Mouse (Mus musculus) megakaryocyte-erythroid progenitor cell, adult 5-6 weeks (primary cell): ENCODE measurements around the gene P2ry6. TPM values are rescaled to one million over a fixed set of nuclear protein-coding genes. Genes with fewer than 3 reads are reported as not detected.

Experiments
- ATAC-seq: replicated peaks from 2 replicates; pipeline ENCODE4 v1.8.0; 2016; ENCODE audit warnings: mild to moderate bottlenecking, inconsistent platforms; ENCODE audit not compliant: severe bottlenecking, poor library complexity, low FRiP score, low TSS enrichment
- total RNA-seq, 2 experiments: library from RNA; stranded (forward) in 1 of 2; stranded (reverse) in 1 of 2; fragments of 200-1000, 215-1000 nt in 1 of 2; fragments of >200 nt in 1 of 2; fragmentation: Nextera tagmentation in 1 of 2; gene quantifications; 2 replicates each; pipeline ENCODE4 v1.2.3; 2014 to 2017

Gene P2ry6
- total RNA-seq, 2 experiments from 2014 or later, result not detected

DNA sequence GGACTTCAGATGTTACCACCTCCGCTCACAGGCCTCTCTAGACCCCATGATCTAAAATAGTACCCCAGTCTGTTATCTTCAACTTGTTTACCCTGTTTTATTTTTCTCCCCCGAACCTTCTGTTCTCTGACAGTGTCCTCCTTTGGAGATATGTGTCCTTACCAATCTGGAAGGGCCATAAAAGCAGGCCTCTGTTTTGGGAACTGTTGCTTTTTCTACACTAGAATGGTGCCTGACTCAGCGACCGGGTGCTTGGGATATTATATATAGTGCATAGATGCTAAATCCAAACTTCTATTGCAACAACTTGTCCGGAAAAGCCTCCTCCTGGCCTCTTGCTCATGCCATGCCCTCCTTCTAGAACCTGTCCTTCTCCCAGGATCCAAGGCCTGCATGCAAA is 50.2 kb downstream of the P2ry6 start:
- ATAC-seq, result no peak

DNA sequence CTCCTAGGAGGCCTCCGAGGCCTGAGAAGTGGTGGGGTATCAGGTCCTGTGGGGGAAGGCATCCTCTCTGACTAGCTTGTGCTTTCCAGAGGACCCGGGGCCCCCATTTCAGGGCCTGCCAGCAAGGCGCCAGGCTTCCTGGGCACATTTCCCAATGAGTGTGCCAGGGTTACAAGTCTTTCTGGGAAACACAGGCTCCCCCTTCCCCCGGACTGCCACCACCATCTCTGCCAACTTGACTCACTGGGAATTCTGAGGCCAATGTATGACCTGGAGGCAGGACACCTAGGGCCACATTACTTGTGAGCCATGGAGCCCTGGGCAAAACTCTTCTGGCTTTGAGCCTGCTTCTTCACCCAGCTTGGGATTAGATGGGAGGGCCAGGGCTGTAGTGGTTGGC is 51.5 kb downstream of the P2ry6 start:
- no peak for ATAC-seq

DNA sequence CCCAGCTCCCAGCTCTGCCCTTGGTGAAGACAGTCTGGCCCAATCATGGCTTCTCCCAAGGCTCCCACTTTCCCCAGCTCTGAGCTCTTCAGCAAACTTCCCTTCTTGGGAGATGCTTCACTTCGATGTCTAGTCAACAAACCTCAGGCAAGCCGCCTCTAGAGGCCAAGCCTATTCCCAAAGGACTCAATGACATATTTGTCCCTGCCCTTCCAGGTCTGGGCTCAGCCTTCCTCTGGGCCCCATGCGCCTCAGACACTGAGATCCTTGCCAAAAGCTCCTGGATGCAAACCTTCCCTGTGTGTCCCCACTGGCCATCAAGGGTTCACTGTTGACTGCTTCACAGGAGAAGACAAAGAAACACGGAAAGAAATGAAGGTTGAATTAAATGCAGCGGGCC is 53.2 kb downstream of the P2ry6 start:
- ATAC-seq, result no peak

DNA sequence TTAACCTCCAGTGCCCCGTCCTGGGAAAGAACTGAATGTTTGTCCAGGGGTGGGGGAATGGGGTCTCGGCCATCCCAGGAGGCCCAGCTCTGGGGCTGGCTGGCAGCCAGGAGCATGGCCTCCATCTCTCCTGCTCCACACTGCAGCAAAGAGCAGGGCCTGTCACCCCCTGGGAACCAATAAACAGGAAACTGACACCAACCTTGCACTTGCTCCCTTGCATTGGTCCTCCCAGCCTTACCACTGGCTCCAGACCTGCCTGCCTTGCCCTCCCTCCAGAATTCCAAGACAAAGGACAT is 54.7 kb downstream of the P2ry6 start:
- no peak for ATAC-seq

DNA sequence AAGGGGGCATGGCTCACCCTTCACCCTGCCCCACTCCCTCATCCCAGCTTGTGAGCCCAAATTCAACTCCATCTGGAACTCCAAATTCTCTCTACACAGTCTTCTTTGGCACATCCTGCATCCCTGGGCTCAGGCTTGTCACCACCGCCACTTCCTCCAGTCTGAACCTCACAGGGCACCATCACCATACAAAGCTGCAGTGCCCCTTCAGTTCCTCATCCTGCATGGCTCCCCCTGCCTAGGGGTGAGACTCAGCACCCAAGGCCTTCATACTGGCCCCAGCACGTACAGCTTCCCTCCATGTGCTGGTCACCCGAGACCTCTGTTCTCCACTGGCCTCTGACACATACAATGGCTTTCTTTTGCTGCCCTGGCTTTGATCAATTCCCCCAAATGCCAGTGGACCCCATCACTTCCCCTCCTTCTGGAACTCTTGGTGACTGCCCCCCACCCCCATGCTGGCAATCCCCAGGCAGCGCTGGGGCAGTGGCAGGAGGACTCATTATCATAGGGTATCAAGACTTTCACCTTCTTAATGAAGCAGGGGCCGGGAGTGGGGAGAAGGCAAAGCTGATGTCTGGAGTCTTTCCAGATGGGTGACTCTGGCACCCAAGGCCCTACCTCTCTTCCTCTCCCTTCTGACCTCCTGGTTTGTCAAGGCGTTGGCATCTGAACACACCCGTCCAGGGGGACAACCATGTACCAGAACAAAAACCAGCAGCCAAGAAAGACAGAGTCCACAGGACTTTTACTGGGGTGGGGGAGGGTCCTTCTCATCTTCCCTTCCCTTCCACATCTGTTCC is 55.2 kb downstream of the P2ry6 start:
- ATAC-seq, result no peak

DNA sequence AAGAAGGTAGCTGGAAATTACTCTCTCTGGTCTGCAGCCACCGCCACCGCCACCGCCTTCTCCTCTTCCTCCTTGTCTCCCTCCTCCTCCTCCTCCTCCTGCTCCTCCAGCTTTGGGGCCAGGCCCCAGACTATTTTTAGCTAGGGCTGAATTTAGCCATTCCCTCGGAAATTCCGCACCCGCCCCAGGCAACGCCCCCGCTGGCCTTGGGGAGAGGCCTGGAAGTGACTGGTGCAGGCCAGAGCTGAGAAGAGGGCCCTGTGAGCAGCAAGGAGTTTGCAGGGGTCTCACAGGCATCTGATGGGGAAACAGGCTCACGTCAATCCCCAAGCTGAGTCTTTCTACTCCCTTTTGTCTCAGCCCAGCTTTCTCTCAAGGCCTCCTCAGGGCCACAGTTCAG is 56.3 kb downstream of the P2ry6 start:
- ATAC-seq, result no peak

DNA sequence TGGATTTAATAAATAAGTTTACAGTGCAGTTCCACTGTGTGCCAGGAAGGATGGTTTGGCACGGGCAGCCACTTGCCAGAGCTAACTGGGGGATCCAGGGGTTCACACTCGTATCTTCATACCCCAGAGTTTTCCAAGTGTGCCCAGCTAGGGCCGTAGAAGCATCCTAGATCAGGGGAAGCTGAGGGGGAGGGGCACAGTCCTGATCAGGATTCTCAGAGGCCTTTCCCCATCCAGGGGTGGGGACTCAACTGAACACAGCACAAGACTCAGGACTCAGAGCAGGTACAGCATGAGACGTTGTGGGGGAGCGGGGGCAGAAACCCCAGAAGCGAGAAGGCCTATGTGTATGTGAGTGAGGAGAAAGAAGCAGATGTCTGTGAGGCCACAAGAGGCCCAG is 56.7 kb downstream of the P2ry6 start:
- ATAC-seq, result no peak

DNA sequence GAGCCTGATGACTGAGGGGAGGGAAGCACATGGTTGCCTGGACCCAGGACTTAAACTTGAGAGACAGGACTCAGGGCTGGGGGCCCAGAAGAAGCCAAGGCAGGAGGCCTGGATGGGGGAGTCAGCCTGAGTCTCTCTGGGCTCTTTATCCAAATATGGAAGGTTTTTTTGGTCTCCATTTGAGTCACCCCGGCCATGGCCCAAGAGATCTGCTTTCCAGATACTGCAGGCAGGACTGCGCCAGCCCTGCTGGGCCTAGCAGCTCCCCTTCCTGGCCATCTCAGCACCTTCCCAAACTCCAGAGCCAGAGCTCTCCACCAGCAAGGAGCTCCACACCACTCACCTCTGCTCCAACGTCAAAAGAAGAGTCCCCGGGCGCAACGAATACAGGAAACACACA is 57.9 kb downstream of the P2ry6 start:
- ATAC-seq, result no peak

DNA sequence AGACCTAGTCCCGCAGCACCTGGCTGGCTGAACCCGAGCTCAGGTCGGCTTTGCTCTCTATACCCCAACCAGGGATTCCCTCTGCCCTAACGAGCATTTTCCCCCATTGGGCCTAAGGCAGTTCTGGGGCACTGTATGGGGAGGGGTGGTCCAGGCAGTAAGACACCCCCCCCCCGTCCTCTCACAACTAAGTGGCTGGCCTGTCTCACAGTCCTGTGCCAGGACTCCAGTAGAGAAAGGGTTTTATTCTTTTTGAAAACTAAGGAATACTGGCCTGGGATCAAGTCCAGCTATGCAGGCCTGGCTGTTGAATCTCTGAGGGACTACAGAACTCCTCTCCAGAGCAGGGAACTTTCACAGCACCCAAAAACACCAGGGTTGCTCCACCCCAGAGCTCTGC is 59.2 kb downstream of the P2ry6 start:
- ATAC-seq, result no peak

DNA sequence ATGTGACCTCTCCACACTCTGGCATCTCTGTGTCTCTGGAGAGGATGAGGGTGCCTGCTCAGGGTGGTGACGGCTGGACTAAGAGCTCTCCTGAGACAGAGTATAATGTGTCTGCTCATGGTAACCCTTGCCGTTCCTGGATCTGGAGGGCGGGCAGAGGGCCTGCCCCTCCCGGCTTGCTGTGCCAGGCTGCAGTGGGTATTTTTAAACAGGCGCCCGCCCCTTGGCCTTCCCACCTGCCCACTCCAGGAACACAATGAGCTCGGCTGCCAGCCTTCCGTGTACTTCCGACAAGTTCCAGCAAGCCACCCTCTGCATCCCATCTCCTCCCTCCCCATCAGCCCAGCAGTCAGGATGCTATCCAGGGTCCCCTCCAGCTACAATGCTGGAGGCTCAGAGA is 62.7 kb downstream of the P2ry6 start:
- no peak for ATAC-seq

DNA sequence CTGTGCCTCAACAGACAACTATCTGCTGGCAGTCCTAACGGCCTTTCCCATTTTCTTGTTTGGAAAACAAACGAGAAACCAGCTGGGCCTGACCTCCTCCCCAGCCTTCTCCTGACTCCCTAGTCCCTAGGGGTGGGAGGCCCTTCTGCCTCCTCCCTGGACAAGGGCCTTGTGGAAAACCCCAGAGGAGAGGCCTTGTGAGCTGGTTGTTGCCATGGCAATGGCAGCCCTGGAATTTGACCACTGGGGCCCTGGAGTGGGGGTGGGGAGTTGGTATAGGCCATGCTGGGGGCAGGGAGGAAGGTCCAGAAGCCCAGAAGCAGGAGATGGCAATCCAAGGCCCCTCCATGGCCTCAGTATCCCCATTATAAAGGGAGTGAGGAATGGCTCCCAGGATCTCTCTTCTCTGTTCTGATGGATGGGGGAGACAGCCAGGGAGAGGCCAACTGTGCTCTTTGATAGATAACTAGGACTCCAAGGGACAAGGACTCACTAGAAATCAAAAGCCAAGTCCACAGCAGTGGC is 63.1 kb downstream of the P2ry6 start:
- ATAC-seq, result no peak

DNA sequence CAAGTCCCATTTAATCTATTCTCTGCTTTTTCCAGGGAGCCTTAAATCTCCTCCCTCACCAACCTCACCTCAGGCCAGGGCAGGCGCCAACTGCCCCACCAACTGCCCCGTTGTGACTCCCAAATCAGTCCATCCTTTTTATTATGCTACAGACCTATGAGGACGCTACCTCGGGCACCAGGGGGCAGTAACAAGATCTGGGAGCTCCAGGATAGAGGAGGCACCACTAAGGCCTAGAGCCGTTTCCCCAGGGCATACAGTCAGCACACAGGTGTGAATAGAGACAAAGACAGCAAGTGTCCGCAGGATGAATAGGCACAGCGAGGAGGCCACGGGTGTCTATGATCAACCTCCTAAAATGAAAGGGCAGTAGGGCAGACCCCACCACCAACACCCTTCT is 65.9 kb downstream of the P2ry6 start:
- no peak for ATAC-seq

DNA sequence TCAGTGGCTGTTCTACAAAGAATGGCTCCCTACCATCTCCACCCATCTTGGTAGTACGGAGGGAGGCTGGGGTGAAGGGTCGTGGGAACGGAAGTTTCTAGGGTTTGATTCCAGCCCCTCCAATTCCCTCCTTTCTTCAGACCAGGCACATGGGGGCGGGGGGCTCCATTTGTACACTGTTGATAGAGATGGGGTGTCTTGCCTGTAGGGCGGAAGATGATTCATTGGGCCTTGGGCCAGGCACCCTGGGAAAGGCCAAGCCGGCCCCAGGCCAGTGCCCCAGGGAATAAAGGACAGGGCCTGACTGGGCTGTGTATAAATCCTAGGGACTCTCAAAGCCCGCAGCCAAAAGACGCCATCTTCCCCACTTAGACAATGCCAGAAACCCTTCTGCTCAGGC is 66.4 kb downstream of the P2ry6 start:
- ATAC-seq, result no peak

DNA sequence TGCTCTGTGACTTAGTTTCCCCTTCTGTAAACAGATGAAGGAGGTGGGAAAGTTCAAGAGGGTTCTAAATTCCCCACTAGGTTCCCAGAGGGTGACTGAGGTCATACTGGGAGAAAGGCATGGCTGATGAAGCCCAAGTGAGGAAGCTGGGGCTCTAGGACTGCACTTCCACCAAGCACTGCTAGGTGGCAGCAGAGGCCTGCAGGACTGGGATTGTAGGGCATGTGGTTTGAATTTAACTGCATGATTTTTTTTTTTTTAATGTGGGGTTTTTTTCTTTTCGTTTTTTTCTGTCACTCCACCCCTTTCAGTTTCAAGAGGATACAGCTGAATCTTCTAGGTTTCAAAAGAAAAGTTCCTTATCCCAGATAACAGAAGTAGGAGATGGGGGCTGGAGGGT is 67.2 kb downstream of the P2ry6 start:
- peak; percentile 54 for ATAC-seq

DNA sequence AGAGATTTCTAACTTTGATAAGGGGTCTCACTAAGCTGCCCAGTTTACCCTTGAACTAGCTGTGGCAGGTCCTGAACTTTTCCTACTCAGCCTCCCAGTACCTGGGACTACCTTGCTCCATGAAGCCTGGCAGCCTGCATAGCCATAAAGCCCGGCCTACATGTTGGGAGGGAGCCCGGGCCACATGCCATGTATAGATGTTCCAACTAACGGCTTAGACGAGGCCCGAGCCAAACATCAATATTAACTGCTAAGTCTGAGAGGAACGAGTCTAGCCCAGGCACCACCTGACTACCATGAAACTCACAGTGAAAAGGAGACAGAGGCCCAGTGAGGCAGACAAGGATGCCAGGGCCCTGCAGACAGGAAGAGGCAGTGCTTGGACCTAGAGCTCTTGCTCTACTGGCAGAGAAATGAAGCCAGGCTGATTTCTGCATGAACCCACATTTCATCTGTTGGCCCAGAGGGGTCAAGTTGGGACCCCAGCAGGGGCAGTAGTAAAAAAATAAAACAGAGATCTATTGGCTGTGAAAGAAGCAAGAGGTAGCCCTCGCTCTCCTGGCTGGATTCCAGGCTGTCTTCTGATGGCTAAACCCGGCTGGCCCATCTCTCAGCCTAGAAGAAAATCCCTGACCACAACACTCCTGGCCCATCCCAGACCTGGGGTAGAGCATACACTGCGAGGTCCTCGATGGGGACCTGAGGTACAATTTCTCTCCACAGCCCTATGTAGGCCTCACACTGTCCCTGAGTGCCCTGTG is 68.2 kb downstream of the P2ry6 start:
- no peak for ATAC-seq

DNA sequence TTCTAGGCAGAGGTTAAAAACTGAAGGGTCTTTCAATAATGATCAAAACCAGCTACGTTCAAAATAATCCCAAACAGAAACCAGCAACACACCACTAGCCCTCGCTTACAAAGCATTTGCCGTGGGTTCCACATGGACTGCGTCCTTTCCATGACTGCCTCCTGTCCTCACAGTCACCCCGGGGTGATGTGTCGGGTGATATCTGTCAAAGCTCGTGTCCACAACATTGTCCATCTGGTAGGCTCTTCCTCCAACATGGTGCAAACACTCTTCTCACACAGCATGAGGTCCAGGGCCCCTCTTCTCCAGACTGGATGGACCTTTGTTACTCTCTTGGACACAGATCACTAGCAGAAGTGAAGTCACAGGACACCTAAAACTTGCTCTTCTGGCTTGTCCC is 69.4 kb downstream of the P2ry6 start:
- no peak for ATAC-seq

DNA sequence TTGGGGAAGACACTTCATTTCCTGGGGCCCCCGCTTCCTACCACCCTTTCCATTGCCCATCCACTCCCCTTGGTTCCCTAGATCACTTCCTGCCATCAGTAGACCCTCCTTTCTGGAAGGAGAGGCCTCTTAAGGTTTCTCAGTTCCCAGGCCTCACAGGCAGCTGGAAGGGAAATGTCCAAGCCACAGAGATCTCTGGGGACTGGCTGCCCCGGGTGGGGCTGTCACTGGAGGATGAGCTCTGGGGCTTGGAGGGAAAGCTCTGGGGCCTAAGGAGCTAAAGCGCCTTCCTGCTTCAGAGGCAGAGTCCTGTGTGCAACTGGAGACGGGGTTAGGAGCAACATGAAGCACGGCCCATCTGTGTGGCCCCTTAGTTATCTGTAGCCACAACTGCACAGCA is 69.8 kb downstream of the P2ry6 start:
- ATAC-seq, result no peak

DNA sequence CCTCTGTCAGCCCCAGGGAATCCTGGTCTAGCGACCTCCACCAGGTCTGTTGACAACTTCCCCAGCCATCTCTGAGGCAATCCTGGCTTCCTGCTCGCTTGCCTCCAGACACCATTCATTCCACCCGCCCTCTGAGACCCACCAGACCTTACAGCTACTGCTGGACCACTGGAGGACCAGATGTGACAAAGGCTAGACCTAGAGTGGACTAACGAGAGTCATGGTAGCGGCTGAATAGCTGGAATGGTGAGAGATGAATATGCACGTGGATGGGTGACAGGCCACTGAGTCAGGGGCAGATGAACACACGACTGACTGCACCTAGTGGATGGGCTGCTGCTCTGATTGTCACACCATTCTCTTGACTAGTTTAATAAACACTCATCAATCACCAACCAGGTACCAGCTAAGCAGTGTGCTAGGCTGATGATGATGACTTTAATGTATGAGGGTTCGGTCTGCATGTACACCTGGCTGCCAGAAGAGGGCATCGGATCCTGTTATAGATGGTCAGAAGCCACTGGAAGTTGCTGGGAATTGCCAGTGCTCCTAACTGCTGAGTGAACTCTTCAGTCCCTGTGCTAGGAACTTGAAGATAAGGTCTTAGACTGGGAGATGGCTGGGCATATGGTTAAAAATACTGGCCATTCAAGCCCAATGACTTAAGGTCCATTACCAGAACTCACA is 71.9 kb downstream of the P2ry6 start:
- ATAC-seq, result peak; percentile 67

DNA sequence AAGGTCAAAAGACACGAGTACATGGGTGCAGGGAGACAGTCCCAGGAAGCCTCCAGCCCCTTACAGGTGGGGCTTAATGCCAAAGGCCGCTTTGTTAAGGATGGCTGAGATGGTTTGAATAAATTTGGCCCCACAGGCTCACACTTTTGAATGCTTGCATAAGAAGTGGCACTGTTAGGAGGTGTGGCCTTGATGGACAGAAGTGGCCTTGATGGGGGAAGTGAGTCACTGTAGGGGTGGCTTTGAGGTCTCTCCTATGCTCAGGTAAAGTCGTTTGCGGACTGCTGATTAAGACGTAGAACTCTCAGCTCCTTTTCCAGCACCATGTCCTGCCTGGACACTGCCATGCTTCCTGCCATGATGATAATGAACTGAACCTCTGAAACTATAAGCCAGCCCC is 76.6 kb downstream of the P2ry6 start:
- ATAC-seq, result no peak

DNA sequence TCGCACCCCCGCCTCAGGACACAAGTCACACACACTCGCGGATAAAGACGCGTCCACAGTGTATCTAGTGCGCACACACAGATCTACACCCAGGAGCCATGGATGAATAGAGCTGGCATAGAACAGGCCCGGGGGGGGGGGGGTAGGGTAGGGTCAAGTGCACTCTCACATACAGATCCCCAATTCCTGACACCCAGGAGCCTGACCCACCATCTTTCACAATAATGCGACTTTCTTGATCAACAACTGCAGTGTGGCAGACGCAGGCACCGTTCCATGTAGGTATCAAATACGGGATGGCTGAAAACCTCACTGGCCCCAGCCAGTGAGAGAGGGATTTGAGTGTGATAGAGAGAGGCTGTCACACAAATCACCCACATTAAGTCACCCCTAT is 79.6 kb downstream of the P2ry6 start:
- ATAC-seq, result no peak
